Mouse (Mus musculus) gonadal fat pad, adult 2 months (tissue): Measurements from ENCODE around the gene Hvcn1. TPM values are rescaled to one million over a fixed set of nuclear protein-coding genes. Genes with fewer than 3 reads are reported as not detected.

Source experiments
- DNase-seq: peaks from one replicate; pipeline ENCODE4 v3.0.0-alpha.2; 2012; ENCODE audit warnings: low read depth
- polyA plus RNA-seq: library from polyadenylated mRNA; depleted of rRNA; stranded (reverse); fragments of >200 nt; gene quantifications from 2 replicates; pipeline ENCODE4 v1.2.3, GENCODE M21; 2012

Hvcn1 gene
- polyA plus RNA-seq, 1 experiment, result 38.3 TPM

DNA sequence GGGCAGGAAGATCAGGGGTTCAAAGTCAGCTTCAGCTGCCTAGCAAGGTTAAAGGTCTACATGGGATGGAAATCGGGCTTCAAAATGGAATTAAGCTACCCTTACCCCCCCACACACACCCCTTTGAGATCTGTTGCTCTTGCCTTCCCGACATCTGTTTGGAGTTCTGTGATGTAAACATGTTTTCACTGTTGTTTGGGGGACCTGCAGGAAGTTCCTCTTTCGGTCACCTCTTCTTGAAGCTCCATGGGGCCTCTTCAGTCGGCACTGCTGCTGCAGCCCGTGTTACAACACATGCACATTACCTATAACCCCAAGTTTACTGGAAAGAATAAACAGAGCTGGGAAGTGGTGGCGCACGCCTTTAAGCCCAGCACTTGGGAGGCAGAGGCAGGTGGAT lies 60.5 kb downstream of the Hvcn1 start:
- no peak for DNase-seq

DNA sequence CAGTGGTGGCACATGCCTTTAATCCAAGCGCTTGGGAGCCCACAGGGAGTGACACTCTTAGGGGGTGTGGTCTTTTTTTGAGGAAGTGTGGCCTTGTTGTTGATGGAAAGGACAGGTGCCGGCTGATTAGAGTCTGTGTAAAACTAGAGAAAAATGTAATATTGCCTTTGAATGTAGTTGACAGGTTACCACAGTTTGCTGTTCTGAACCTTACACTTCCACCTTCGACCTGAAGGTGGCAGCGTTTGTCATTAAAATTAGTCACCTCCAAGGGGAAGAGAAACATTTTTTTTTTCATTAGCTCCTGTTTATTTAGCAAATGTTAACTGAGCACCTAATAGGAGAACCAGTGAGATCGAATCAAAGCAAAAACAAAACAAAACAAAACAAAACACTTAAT lies 61.3 kb downstream of the Hvcn1 start:
- DNase-seq, result no peak

DNA sequence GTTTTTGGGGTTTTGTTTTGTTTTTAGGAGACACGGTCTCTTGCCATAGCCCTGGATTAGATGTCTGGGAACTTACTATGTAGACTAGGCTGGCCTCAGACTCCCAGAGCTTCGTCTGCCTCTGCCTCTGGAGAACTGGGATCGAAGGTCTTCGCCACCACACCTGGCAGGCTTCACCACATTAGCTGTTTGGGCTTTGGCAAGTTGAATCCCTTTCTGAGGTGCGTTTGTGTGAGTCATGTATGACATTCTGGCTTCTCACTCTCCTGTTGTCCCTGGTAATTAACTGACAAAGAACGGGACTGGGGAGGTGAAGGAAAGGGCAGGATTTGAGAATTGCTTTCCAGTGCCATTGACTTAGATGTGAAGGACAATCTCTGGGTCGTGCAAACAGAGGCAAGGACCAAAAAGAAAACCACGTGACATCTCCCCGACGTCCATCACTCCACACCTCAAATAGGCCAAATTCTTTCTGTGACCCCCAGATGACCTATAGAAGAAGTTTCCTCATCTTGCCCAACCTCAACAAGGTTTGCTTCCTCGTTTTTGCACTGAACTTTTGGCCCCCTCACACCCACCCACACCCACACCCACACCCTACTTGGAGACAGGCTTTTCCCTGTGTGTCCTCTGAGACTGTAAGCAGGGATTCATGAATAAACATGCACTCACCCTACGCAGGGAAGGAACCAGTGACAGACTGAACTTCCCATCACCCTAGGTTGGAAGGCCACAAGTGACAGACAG lies 62.4 kb downstream of the Hvcn1 start:
- DNase-seq, result no peak

DNA sequence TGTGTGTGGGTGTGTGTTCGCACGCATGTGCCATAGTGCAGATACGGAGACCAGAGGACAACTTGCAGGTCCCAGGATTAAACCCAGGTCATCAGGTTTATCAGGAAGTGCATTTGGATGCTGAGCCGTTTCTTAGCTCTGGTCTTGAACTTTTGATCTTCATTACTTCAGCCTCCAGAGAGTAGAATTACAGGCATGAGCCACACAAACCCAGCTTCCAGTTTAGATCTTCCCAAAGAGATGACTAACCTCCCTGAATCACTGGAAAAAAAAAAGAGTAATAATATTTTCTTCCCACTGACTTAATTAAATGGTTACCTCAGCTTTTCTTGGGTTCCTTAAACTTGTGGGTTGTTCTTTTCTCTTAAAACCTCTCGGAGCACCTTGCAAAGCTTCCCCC lies 66.2 kb downstream of the Hvcn1 start:
- no peak for DNase-seq

DNA sequence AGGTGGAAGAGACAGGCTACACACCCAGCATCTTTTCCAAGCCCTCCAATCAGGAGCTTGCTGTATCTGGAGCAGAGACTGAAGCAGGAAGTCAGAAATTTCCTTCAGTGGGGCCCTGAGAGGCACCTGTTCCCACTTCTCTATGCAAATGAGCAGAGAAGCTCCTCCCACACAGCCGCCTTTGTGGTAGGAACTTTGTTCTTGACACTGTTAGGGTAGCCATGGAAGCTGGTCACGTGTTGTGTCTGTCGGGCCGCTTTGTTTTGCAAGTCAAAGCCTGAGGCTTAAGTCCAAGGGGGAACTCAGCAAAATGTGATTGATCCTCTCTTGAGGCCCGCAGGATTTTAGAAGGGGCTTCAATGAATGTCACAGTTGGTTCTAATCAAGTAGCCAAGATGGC lies 68.2 kb downstream of the Hvcn1 start:
- no peak for DNase-seq

DNA sequence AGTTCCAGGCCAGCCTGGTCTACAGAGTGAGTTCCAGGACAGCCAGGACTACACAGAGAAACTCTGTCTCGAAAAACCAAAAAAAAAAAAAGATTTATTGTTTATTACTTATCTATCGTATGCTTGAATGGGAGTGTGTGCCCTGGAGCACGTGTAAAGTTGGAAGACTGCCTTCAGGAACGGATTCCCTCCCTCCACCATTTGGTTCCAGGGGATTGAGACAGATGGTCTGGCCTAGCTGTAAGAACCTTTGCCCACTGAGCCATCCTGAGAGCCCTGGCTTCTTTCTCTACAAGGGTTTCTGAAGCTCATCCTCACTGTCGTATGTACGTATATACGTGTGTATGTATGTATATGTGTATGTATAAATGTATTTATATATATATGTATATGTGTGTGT lies 72.3 kb downstream of the Hvcn1 start:
- no peak for DNase-seq

DNA sequence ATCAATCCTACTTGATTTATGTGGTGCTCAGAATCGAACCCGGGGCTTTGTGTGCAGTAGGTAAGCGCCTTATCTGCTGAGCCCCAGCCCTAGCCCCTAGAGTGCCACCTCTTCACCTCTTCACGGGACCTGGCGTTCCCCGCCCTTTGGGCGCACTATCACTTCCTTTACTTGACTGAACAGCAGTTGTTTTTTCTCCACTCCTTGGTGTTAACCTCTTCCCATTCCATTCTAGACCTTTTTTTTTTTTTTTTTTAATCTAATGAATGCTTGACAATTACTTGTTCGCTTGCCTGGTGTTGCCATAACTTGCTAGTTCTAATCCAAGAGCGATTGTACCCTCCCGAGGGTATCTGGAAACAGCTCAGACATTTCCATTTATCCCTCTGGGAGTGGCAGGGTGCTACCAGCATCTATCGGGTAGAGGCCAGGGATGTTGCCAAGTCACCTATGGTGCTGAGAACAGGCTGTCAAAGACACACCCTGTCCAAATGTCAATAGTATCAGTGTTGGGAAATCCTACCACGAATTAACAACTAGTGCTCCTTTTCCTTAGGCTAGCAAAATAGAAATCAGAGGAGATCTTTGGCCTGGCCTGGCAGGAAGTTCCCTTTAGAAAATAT lies 73.3 kb downstream of the Hvcn1 start:
- peak; percentile 97 for DNase-seq

DNA sequence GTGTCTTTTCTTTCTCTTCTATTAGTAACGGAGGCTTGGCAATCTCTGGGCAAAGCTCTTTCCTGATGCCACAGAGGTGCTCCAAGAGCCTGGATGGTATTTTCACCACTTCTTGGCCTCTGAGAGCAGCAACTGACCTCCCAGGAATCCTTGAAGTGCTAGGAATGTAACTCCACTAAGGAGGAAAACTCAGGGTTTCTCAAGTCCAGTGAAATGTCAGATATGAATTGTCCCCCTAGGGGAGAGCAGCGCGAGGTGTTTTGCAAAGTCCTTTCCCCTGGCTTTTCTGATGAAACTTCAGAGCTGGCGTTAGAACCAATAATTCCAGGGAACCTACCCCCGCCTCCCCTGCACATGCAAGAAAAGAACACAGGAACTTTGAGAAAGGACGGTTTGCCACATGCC lies 73.8 kb downstream of the Hvcn1 start:
- DNase-seq, result peak; percentile 96

DNA sequence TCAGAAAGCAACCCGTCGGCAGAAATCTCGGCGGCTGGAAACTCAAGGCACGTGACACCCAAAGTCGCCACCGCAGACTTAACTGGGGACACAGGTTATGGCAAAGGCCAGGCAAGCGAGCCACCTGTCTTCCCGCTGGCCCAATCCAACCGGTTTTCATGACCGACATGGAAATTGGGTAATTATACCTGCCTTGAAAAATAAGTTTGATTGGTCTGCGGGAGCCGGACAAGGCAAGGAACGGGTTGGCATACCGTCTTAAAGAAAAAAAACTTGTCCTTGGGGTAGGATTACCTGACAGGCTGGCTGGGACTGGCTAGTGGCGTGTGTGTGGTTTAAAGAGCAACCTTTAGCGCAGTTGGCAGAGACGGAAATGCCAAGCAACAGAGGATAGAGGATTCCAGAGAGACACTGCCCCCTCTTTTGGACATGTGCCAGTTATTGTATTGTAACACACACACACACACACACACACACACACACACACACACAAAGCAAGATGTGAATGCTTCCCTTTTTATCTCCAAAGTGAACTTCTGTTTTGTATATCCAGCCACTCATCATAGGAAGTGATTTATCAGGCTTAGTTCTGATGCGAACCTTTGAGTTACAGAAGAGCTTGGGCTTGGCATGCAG lies 74.3 kb downstream of the Hvcn1 start:
- peak; percentile 97 for DNase-seq

DNA sequence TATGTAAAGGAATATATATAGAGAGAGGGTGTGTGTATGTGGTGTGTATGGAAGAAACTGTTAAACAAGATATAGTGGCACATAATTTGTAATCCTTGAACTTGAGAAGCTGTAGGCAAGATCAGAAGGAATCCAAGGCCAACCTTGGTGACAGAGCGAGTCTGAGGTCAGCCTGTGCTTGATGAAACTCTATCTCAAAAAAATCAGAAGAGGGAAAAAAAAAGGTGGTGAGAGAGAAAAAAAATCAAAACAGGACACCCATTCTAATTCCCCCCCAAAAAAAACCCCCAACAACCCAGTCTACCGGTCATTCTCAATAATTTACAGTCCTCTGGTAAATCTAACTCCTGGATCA lies 77.2 kb downstream of the Hvcn1 start:
- DNase-seq, result no peak

DNA sequence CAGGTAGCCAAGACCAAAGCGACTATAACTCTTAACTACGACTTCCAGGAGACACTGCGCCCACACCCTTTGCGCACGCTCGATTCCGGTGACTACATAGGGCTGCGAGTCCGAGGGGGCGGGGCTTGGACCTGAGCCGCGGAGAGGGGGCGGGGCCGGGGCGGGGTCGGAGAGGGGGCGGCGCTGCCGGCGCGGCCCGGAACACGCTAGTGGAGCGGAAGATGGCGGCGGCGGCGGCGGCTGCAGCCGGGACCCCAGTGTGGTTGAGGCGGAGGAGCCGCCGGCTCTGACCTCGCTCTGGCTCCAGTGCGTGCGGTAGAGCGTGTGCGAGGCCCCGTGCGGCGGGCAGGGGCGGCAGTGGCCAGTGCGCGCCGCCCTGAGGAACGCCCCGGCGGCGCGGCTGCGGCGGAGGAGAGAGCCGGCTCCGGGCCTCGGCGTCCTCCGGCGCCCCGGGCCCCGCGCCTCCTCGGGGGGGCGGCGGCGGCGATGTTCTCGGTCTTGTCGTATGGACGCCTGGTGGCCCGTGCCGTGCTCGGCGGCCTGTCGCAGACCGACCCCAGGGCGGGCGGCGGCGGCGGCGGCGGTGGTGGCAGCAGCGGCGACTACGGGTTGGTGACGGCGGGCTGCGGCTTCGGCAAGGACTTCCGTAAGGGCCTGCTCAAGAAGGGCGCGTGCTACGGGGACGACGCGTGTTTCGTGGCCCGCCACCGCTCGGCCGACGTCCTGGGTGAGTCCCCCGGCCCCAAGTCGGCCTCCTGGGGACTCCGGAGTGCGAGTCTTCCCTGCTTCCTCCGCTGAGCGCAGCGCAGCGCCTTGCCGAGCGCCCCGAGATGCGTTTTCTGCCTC lies 77.8 kb downstream of the Hvcn1 start, which contains the start of gene Pptc7:
Pptc7 (plus strand) TSS at position 183 of the 846 bp plus-strand sequence.
- DNase-seq, result no peak

DNA sequence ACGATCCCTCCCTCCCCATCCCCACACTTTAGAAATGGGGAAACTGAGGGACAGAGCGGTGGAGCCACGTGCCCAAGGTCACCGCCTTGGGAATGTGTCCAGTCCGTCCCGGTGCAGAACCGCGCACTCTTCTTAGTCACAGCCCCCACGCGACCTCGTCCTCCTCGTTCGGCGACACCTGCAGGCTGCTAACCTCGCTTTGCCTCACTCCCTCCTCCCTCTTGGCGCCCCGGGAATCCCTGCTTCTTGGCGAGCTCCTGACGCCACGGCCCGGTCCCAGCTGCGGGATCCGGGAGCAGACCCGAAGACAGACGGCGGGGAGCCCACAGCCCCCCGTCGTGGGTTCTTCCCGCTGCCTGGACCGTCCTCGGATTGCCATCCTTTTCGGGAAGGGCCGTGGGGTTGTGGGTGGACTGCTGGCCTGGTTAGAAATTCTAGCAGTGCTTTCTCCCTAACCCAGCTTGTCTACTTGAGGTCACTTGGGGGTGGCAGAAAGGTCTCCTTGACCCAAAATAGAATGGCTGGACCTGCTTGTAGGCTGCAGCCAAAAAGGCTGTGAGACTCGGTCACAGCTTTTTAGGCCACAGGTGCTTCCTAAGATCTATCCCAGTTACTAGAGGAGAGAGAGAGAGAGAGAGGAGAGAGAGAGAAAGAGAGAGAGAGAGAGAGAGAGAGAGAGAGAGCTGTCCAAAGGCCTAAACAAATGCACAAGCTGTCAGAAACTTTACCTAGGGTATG lies 78.6 kb downstream of the Hvcn1 start:
- DNase-seq, result no peak

DNA sequence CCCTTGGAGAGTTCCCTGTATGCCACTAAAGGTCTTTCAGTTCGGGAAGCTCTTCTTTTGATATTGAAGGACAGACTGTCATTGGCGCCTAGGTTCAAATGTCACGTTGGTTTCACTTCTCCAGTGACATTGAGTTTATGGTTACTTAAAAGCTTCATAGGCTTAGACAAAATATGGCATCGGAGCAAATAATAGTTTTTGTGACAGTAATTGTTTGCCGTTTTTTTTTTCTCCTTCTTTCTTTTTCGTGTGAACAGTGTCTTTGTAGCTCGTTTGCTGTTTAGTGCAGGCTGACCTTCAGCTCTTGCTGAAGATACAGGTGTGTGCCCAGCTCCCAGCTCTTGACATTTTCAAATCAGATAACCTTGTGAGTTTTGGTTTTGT lies 79.2 kb downstream of the Hvcn1 start:
- no peak for DNase-seq

DNA sequence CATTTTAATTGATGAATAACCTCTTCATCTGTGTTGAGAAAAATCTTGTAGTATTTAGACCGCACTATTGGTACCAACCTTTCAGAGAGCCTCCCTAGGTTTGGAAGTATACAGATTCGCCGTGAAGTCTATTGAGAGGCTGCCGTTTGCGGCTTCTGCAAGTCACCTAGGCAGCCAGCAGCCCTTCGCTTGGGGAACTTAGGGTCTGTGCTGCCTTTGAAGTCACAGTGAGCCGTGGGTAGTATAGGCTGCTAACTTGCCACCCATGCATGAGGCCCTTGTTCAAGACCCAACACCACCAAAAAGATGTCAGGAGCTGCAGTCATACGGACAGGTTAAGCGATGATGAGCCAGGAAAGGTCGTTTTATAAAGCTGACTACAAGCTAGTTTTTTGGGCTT lies 79.6 kb downstream of the Hvcn1 start:
- no peak for DNase-seq

DNA sequence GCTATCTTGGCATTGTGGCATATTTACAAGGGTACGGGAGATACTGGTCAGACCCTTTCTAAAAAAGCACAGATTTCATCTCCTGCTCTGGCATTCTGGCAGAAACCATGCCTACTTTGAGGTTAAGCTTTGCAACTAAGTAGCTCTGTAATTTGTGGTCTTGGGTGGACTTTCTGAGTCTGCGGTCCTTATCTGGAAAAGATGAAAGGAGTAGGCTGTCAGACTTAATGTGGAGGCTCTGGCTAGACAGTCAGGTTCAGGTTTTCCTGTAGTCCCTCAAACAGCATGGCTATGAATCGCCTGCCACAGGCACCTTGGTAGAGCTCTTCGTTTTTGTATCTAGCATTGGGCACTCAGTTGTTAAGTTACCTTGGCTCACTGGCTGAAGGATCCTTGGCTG lies 80.4 kb downstream of the Hvcn1 start:
- DNase-seq, result no peak

DNA sequence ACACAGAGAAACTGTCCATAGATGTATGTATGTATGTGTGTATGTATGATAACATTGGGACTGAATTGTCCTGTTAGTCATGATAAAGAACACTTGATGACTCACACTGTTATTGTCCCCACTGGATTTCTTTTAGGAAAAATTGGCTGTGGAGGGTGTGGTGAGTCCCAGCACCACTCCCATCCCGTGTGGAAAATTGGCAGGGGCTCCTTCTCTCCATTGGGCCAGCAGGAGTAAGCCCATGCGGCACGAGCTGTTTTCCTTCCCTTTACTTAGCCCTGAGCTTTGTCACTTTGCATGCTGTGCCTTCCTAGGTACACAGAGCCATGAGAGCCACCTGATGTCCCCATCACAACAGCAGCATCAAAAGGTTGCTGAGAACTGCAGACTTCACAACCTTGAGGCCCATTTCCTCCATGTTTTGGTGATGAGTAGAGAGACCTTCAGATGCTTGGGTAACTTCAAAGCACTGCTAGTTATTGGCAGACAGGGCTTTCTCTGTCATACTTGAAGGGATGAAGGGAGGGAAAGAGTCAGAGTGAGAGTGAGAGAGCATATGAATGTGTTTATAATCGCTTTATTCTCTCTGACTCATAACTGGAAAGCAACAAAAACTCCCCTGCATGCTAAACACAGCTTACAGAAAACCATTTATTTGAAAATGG lies 81.7 kb downstream of the Hvcn1 start:
- DNase-seq, result no peak

DNA sequence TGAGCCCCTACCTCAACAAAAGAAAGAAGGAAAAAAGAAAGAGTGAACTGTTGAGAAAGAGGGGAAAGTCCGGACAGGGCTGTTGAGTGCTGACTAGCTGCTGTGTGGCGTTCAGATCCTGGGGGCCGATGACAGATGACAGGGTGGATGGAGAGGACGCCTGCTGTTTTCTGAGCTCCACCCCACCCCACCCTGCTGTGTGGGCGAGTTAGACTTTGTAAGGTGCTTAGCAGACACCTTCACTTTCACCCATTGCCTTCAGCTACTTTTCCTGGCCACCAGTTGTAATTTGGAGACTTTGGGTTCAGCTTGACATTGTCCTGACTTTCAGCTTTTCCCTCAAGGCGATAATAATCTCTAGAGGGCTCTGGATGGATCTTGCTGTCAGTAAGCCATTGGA lies 84.5 kb downstream of the Hvcn1 start:
- DNase-seq, result no peak
